Mouse (Mus musculus): ENCODE measurements around the gene Apol7c. TPM values are rescaled to one million over a fixed set of nuclear protein-coding genes. Genes with fewer than 3 reads are reported as not detected.
"Not testable (repeated sequence)": the region's sequence is repeated elsewhere in the genome, so short reads cannot be mapped to it uniquely, and the experiment has no call there.

Apol7c gene
- polyA plus RNA-seq, 1 experiment from 2014 or later = not detected

DNA sequence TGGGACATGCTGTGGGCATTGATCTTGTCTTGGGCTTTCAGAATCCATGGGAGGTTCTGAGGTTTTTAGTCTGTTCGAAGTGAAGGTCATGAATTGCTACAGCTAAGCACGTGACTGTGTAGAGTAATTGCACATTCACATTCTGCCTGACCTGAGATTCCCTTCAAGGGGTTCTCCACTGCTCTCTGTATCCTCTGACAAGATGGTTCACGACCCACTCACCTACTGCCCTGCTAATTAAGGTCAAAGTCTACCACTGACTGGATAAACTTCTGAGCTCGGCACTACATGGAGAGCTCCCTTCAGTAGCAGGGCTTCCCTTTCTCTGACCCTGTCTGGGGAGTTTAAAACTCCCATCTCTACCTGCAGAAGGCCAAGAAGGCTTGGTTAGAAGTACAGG, 12.5 kb downstream of the Apol7c start:
- ATAC-seq (replicated peaks; ENCODE audit: insufficient number of reproducible peaks, low FRiP score, low TSS enrichment, low read depth); H3K4me3 ChIP-seq (ENCODE audit: low read depth, low read length); DNase-seq (ENCODE audit: low spot score); H3K4me2 ChIP-seq (ENCODE audit: low read depth, low read length); H3K4me1 ChIP-seq (ENCODE audit: control insufficient read depth, insufficient read depth, low read length); H3K36me3 ChIP-seq (replicated peaks; ENCODE audit: control insufficient read depth, insufficient read depth, low read depth, low read length); H3K9me3 ChIP-seq (replicated peaks; ENCODE audit: control insufficient read depth, low read length); H3K9ac ChIP-seq (replicated peaks; ENCODE audit: low read length); H3K27me3 ChIP-seq (ENCODE audit: control insufficient read depth, insufficient read depth, low read length); H3K27ac ChIP-seq (replicated peaks; ENCODE audit: low read depth, low read length): not testable (repeated sequence)
- WGBS = 64% methylated on average over 4 of the region's 4 CpGs

DNA sequence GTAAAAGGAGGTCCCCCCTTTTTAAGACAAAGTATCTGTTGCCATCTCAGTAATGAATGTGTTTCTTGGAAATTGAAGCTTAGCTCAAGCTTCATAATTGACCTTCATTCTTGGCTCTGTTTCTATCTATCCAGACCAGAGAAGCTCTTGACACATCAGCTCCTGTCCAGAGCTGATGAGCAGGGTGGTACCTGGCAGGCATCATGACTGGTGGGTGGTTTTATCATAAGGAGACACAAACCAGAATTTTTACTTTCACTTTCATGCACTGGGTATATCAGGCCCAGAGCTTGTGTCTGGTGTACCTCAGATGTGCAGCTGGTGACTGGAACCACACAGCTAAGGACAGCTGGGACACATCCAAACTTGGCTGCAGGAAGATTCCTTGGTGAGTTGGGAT, 25.1 kb downstream of the Apol7c start, which contains the start of gene Apol11a:
Apol11a (plus strand) TSS at position 306 of the 400 bp plus-strand sequence.
- not testable (repeated sequence) for H3K27ac ChIP-seq (replicated peaks; ENCODE audit: low read depth, low read length); H3K4me2 ChIP-seq (ENCODE audit: low read depth, low read length); H3K4me1 ChIP-seq (ENCODE audit: control insufficient read depth, insufficient read depth, low read length)

DNA sequence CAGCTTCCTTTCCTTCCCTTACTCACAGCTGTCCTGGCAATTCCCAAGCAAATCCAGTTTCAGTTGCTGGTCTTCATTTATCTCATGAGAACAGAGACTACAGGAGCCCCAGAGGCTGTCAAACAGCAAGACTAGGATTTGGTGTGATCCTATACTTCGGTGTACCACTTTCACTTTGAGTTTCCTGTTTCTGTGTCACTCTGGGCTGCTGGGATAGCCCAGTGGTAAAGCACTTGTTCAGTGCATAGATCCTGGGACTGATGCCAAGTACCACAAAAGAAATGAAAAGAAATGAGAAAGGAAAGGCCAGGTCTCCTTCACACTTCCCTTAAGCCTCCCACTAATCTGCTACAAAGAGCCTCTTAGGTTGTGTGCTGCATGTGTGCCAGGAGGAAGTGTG, 38.4 kb downstream of the Apol7c start:
- 87% methylated on average over 1 of the region's 1 CpGs for WGBS
- not testable (repeated sequence) for H3K36me3 ChIP-seq (replicated peaks; ENCODE audit: control insufficient read depth, insufficient read depth, low read depth, low read length); H3K9ac ChIP-seq (replicated peaks; ENCODE audit: low read length); H3K4me3 ChIP-seq (ENCODE audit: low read depth, low read length); DNase-seq (ENCODE audit: low spot score); H3K27me3 ChIP-seq (ENCODE audit: control insufficient read depth, insufficient read depth, low read length); H3K9me3 ChIP-seq (replicated peaks; ENCODE audit: control insufficient read depth, low read length); H3K4me2 ChIP-seq (ENCODE audit: low read depth, low read length); ATAC-seq (replicated peaks; ENCODE audit: insufficient number of reproducible peaks, low FRiP score, low TSS enrichment, low read depth); H3K27ac ChIP-seq (replicated peaks; ENCODE audit: low read depth, low read length); H3K4me1 ChIP-seq (ENCODE audit: control insufficient read depth, insufficient read depth, low read length)

More for the DNA sequence above, 25.1 kb downstream of the Apol7c start, which contains the start of gene Apol11a:
- not testable (repeated sequence) for H3K9ac ChIP-seq (replicated peaks; ENCODE audit: low read length); H3K27me3 ChIP-seq (ENCODE audit: control insufficient read depth, insufficient read depth, low read length); H3K4me3 ChIP-seq (ENCODE audit: low read depth, low read length); H3K9me3 ChIP-seq (replicated peaks; ENCODE audit: control insufficient read depth, low read length); ATAC-seq (replicated peaks; ENCODE audit: insufficient number of reproducible peaks, low FRiP score, low TSS enrichment, low read depth); H3K36me3 ChIP-seq (replicated peaks; ENCODE audit: control insufficient read depth, insufficient read depth, low read depth, low read length); DNase-seq (ENCODE audit: low spot score)

DNA sequence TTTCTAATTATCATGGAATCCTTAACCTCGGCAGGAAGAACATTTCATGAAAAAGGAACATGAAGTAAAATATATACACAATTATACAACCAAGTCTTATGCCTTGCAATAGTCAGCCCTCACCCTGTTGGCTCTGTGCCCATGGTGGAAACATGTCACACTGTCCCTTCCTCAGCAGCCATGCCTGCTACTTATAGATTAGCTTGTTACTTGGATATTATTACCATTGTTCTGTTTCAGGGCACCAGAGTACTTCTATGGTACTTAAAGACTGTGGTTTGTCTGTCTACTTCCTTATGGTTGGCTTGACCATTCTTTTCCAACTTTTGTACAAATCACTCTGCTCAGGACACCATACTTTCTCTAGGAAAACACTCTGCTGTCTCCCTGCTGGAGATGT, 39.9 kb downstream of the Apol7c start:
- not testable (repeated sequence) for H3K27ac ChIP-seq (replicated peaks; ENCODE audit: low read depth, low read length); H3K4me1 ChIP-seq (ENCODE audit: control insufficient read depth, insufficient read depth, low read length); H3K27me3 ChIP-seq (ENCODE audit: control insufficient read depth, insufficient read depth, low read length); H3K4me3 ChIP-seq (ENCODE audit: low read depth, low read length); H3K9ac ChIP-seq (replicated peaks; ENCODE audit: low read length); DNase-seq (ENCODE audit: low spot score); H3K9me3 ChIP-seq (replicated peaks; ENCODE audit: control insufficient read depth, low read length); H3K4me2 ChIP-seq (ENCODE audit: low read depth, low read length); ATAC-seq (replicated peaks; ENCODE audit: insufficient number of reproducible peaks, low FRiP score, low TSS enrichment, low read depth); H3K36me3 ChIP-seq (replicated peaks; ENCODE audit: control insufficient read depth, insufficient read depth, low read depth, low read length)
- no CpG with 5 or more reads among the region's 1 CpGs for WGBS

DNA sequence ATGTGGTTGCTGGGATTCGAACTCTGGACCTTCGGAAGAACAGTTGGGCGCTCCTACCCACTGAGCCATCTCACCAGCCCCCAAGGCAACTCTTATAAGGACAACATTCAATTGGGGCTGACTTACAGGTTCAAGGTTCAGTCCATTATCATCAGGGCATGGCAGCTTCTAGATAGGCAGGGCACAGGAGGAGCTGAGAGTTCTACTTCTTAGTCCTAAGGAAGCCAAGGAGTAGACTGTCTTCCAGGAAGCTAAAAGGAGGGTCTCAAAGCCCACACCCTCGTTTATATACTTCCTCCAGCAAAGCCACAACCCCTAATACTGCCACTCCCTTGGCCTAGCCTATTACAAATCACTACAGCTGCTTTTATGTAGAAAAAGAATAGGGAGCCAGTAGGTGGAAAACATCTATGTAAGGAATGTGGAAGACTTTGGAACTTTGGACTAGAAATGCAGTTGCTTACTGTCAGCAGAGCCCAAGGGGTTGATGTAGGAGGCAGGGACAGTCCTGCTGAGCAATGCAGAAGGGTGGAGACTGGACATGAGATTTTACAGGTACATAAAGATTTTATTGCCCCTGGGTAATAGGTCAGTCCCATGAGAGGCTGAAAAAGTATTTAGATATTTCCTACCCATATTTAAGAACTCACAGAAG, 50.8 kb downstream of the Apol7c start:
- DNase-seq (ENCODE audit: low spot score) (no peak), ATAC-seq (replicated peaks; ENCODE audit: insufficient number of reproducible peaks, low FRiP score, low TSS enrichment, low read depth) (no peak)
- Histone ChIP-seq H3K36me3 (replicated peaks; ENCODE audit: control insufficient read depth, insufficient read depth, low read depth, low read length) (no peaks in the 10 kb centered on the region), H3K9me3 (replicated peaks; ENCODE audit: control insufficient read depth, low read length) (no peaks in the 10 kb centered on the region), H3K9ac (replicated peaks; ENCODE audit: low read length) (no peak overlapping the region), H3K4me1 (ENCODE audit: control insufficient read depth, insufficient read depth, low read length) (no peaks in the 10 kb centered on the region), H3K27me3 (ENCODE audit: control insufficient read depth, insufficient read depth, low read length) (no peaks in the 10 kb centered on the region), H3K4me3 (ENCODE audit: low read depth, low read length) (no peak overlapping the region), H3K4me2 (ENCODE audit: low read depth, low read length) (no peak overlapping the region), H3K27ac (replicated peaks; ENCODE audit: low read depth, low read length) (no peak overlapping the region)
- WGBS = 69% methylated on average over 4 of the region's 4 CpGs

DNA sequence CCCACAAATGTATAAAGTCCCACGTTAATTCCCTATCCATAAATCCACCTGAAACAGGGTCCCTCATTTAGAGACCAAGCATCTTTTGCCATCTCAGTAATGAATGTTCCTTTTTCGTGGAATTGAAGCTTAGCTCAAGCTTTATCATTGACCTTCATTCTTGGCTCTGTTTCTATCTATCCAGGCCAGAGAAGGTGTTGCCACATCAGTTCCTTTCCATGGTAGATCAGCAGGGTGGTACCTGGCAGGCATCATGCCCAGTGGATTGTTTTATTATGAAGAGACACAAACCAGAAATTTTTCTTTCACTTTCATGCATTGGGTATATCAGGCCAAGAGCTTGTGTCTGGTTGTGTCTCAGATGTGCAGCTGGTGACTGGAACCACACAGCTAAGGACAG, 56.4 kb downstream of the Apol7c start, which contains the start of gene Apol10a:
Apol10a (plus strand) TSS at position 355 of the 400 bp plus-strand sequence.
- not testable (repeated sequence) for DNase-seq (ENCODE audit: low spot score); H3K9me3 ChIP-seq (replicated peaks; ENCODE audit: control insufficient read depth, low read length); H3K9ac ChIP-seq (replicated peaks; ENCODE audit: low read length); H3K4me2 ChIP-seq (ENCODE audit: low read depth, low read length); ATAC-seq (replicated peaks; ENCODE audit: insufficient number of reproducible peaks, low FRiP score, low TSS enrichment, low read depth); H3K27ac ChIP-seq (replicated peaks; ENCODE audit: low read depth, low read length); H3K27me3 ChIP-seq (ENCODE audit: control insufficient read depth, insufficient read depth, low read length); H3K4me3 ChIP-seq (ENCODE audit: low read depth, low read length); H3K4me1 ChIP-seq (ENCODE audit: control insufficient read depth, insufficient read depth, low read length); H3K36me3 ChIP-seq (replicated peaks; ENCODE audit: control insufficient read depth, insufficient read depth, low read depth, low read length)
- 85% methylated on average over 2 of the region's 2 CpGs for WGBS

Other genes starting within 250 kb of the Apol7c start
- gene Rbfox2, start 226.3 kb downstream of the Apol7c start, polyA plus RNA-seq (2014; fragmentation: Nextera tagmentation; extraction: Ambion mirVana) = 81.9 and 85.1 TPM in 2 replicates
- gene Apol7a, start 134.2 kb downstream of the Apol7c start, polyA plus RNA-seq (2014; fragmentation: Nextera tagmentation; extraction: Ambion mirVana) = not detected in 2 replicates
- gene Apol9a, start 122.2 kb downstream of the Apol7c start, polyA plus RNA-seq (2014; fragmentation: Nextera tagmentation; extraction: Ambion mirVana) = not detected in 2 replicates
- gene Apol7b, start 85.8 kb downstream of the Apol7c start, polyA plus RNA-seq (2014; fragmentation: Nextera tagmentation; extraction: Ambion mirVana) = not detected in 2 replicates
- gene Apol10a, start 56.3 kb downstream of the Apol7c start, polyA plus RNA-seq (2014; fragmentation: Nextera tagmentation; extraction: Ambion mirVana) = not detected in 2 replicates
- gene Apol11a, start 25.0 kb downstream of the Apol7c start, polyA plus RNA-seq (2014; fragmentation: Nextera tagmentation; extraction: Ambion mirVana) = not detected in 2 replicates
- gene 1700025B11Rik, start 28.6 kb upstream of the Apol7c start, polyA plus RNA-seq (2014; fragmentation: Nextera tagmentation; extraction: Ambion mirVana) = not detected in 2 replicates
- not detected in 2 replicates for gene Apol10b, start 62.8 kb upstream of the Apol7c start, polyA plus RNA-seq (2014; fragmentation: Nextera tagmentation; extraction: Ambion mirVana)
- not detected in 2 replicates for gene Gm36245, start 65.9 kb upstream of the Apol7c start, polyA plus RNA-seq (2014; fragmentation: Nextera tagmentation; extraction: Ambion mirVana)
- not detected in 2 replicates for gene Apol11b, start 110.0 kb upstream of the Apol7c start, polyA plus RNA-seq (2014; fragmentation: Nextera tagmentation; extraction: Ambion mirVana)
- not detected in 2 replicates for gene Apol7e, start 165.5 kb upstream of the Apol7c start, polyA plus RNA-seq (2014; fragmentation: Nextera tagmentation; extraction: Ambion mirVana)
- gene Apol9b, start 195.7 kb upstream of the Apol7c start, polyA plus RNA-seq (2014; fragmentation: Nextera tagmentation; extraction: Ambion mirVana) = not detected in 2 replicates
- 0.29 TPM in 1 of 2 replicates, not detected in the other for gene Apol8, start 223.7 kb upstream of the Apol7c start, polyA plus RNA-seq (2014; fragmentation: Nextera tagmentation; extraction: Ambion mirVana)